Mouse (Mus musculus) embryonic fibroblast, embryonic 13.5 days (primary cell): ENCODE data around the gene Cdh23.
A peak's percentile ranks its signal among the peaks of the same experiment; 100 is the strongest.

Source experiments
- CTCF ChIP-seq: IDR thresholded peaks from 2 replicates; pipeline ENCODE4 v1.5.1; 2011; ENCODE audit warnings: mild to moderate bottlenecking, control low read depth, low read length, moderate library complexity, borderline replicate concordance; ENCODE audit not compliant: insufficient read depth
- POLR2A ChIP-seq: IDR thresholded peaks from 2 replicates; pipeline ENCODE4 v1.6.1; 2011; ENCODE audit warnings: low read depth, mild to moderate bottlenecking, control low read depth, low read length, moderate library complexity

DNA sequence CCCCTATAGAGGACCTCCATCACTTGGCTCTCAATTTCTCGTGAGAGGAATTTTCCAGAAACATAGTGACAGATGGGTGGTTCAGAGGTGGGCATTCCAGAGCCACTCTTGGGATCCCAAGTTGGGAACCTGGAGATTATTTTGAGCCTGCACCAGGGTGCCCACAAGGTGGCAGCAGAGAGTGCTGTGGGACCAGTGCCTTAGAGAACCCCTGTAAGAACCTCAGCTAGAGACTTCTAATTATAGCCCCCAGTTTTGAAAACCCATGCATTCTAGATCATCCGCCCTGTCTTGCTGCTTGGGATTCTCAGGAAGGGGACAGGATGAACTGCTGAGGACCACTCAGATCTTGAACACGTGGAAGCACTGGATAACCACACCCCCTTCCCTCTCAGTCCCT lies 278.2 kb downstream of the Cdh23 start:
- TF ChIP-seq CTCF (peak; percentile 64; the same call in 1 of the 2 replicates), POLR2A (no peak)
